Mouse (Mus musculus) hindbrain, embryonic 10.5 days (tissue): Measurements from ENCODE around the gene Pkd1. TPM values are rescaled to one million over a fixed set of nuclear protein-coding genes. Genes with fewer than 3 reads are reported as not detected.
A peak's percentile ranks its signal among the peaks of the same experiment; 100 is the strongest.

ENCODE experiments used
- DNase-seq: peaks from one replicate; pipeline ENCODE4 v3.0.0-alpha.2; 2017; ENCODE audit warnings: low spot score
- H3K27ac ChIP-seq: fragments of 300-500 bp; sonication (generic); 2 replicates; pipeline ENCODE4 v1.5.1; 2016; ENCODE audit warnings: mild to moderate bottlenecking, moderate library complexity
- H3K27me3 ChIP-seq: fragments of 300-500 bp; sonication (generic); 2 replicates; pipeline ENCODE4 v1.6.1; 2016; ENCODE audit warnings: mild to moderate bottlenecking; ENCODE audit not compliant: poor library complexity, insufficient read depth, severe bottlenecking
- H3K36me3 ChIP-seq: fragments of 300-500 bp; sonication (generic); 2 replicates; pipeline ENCODE4 v1.6.1; 2016; ENCODE audit warnings: mild to moderate bottlenecking, moderate library complexity
- H3K4me1 ChIP-seq: fragments of 300-500 bp; sonication (generic); replicated peaks from 2 replicates; pipeline ENCODE4 v1.6.1; 2016; ENCODE audit warnings: mild to moderate bottlenecking
- H3K4me3 ChIP-seq: fragments of 300-500 bp; sonication (generic); 2 replicates; pipeline ENCODE4 v1.5.1; 2016; ENCODE audit warnings: mild to moderate bottlenecking, moderate library complexity
- H3K9me3 ChIP-seq: fragments of 300-500 bp; sonication (generic); 2 replicates; pipeline ENCODE4 v1.6.1; 2016; ENCODE audit warnings: mild to moderate bottlenecking, moderate library complexity
- WGBS: fragments of 180-500 bp; shearing (Covaris S2); methylation state at CpG from one replicate; pipeline ENCODE4 v1.1.7; 2016; 5-methylcytosine and 5-hydroxymethylcytosine counted together
- polyA plus RNA-seq: library from polyadenylated mRNA; unstranded; fragments of >200 nt; fragmentation: Nextera tagmentation; extraction: Ambion mirVana; gene quantifications from 2 replicates; pipeline ENCODE4 v1.2.1, GENCODE M21; 2016

Gene Pkd1
- polyA plus RNA-seq, 1 experiment from 2014 or later: 21.7 TPM

DNA sequence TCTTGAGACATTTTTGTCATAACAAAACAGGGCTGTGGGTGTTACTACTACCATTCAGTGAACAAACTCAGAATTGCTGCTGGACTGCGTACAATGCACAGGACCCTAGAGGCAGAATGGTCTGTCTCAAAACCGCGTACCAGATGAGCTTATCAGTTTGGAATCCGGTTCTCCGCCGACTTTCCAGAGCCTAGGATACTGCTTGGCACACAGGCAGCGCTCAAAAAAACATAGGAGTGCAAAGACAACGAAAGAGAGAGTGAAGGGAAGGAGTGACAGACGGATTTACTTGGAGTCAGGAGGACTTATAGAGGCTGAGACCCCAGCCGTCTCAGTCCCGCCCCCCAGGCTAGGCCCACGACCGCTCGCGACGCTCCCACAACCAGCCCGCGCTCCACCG, 22.3 kb upstream of the Pkd1 start:
- under 1% methylated on average over 19 of the region's 19 CpGs for WGBS
- Histone ChIP-seq H3K27ac (peak overlapping the region; percentile 93), H3K27me3 (no peaks in the 10 kb centered on the region), H3K9me3 (no peaks in the 10 kb centered on the region), H3K4me1 (peaks cover 52% of the 10 kb centered on the region), H3K4me3 (peak overlapping the region; percentile 84), H3K36me3 (peaks cover 55% of the 10 kb centered on the region)
- no peak for DNase-seq

DNA sequence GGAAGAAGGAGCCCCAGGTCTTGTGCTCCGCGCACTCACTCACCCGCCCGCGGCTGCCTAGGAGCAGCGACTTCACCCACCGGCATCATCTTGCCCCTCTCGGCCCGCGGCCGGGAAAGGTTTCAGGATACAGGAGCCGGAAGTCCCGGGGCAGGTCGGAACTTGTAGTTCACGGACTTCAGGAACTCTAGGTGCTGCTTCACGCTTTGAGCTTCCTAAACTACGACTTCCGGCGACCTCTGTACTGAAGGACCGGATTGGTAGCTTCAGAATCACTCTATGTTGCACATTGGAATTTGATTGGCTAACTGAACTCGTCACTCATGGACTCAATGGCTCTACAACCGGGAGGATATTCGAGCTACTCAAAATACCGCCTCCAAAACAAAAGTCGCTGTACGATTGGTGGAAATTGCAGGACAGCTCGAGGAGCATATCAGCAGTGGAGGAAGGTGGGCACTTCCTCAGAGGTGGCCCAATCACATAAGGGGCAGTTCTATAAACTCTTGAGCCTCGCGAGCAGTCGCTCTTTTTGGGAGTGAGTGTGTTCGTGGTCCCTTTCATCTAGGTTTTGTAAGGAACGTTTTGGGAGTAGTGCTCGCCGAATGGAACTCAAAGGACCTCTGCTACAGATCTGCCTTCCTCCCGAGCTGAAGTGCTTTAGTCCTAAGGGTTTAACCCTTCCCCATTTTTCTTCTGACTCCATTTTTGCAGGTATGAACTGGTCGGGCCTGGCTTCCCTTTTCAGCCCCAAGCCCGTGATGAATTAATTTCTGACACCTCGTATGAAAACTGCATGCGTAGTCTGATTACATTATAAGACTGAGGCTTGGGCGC, 21.7 kb upstream of the Pkd1 start, which contains the start of gene Traf7:
TSS of gene Traf7 (minus strand) at position 216 of the 837 bp plus-strand sequence.
- Histone ChIP-seq H3K36me3 (peaks cover 52% of the 10 kb centered on the region), H3K4me1 (peaks cover 58% of the 10 kb centered on the region), H3K27me3 (no peaks in the 10 kb centered on the region), H3K9me3 (no peaks in the 10 kb centered on the region), H3K4me3 (peak within 1 kb of the TSS; percentile 84), H3K27ac (peak within 1 kb of the TSS; percentile 93)
- WGBS: under 1% methylated on average over 40 of the region's 40 CpGs
- peak; percentile 94 for DNase-seq

DNA sequence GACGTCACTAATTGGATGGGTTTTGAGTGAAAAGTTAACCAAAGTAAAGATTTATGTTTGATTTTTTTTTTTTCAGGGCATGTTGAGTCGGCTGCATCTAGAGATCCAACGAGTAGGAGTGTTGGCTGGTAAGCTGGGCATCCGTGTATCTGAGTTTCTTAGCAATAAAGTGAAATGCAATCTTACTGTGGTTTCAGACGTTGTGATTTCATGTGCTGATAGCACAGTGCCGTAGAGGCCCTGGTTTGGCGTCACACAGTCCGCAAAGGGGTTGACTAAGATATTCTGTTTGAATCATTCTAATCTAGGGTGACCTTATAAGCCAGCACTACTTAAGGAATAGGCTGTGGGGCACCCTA, 21.1 kb upstream of the Pkd1 start:
- H3K27ac ChIP-seq: peak overlapping the region; percentile 90
- no peaks in the 10 kb centered on the region for H3K27me3 ChIP-seq
- DNase-seq: no peak
- peaks cover 64% of the 10 kb centered on the region for H3K4me1 ChIP-seq
- under 1% methylated on average over 8 of the region's 8 CpGs for WGBS
- H3K4me3 ChIP-seq: peak overlapping the region; percentile 84
- H3K36me3 ChIP-seq: peaks cover 46% of the 10 kb centered on the region
- H3K9me3 ChIP-seq: no peaks in the 10 kb centered on the region

DNA sequence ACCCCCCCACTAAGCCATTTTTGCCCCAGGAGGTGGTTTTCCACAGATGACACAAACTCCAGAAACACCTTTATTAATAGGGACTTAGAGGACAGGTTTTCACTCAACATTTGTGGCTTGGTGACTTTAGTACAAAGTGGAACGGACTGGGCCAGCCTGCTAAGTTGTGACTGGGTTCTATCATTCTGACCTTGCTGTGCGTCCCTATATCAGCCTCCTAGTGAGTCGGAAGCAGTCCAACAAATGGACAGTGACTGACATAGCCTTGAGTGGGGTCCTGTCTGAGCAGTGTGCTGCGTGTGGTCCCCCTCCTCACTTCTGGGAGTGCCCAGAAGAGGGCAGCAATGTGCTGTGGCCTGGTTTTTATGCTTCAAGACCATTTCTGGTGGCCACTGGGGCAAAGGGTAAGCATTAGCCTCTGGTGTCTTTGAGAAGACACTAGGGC, 20.6 kb upstream of the Pkd1 start:
- Histone ChIP-seq H3K4me1 (peaks cover 68% of the 10 kb centered on the region), H3K36me3 (peaks cover 41% of the 10 kb centered on the region), H3K9me3 (no peaks in the 10 kb centered on the region), H3K27ac (peak overlapping the region; percentile 90), H3K4me3 (peak overlapping the region; percentile 84), H3K27me3 (no peaks in the 10 kb centered on the region)
- WGBS: 1% methylated on average over 4 of the region's 4 CpGs
- peak; percentile 86 for DNase-seq

DNA sequence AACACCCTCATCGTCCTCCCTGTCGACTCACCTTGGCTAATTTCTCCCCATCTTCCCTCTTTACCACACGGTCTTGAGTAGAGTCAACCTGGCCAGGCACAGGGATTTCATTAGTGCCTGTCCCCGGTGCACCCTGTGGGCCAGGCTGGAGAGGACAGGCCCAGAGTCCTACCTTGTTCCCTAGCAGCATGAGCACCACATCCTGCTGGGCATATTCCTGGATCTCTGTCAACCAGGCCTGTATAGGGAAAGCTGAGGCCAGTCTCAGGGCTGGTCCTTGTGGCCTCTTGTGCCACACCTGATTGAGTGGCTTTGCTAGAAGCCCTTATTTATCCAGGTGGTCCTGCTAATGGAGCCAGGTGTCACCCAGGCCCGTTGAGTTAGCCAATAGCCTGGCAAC, 19.8 kb upstream of the Pkd1 start:
- Histone ChIP-seq H3K4me3 (peak overlapping the region; percentile 84), H3K4me1 (peaks cover 68% of the 10 kb centered on the region), H3K27me3 (no peaks in the 10 kb centered on the region), H3K27ac (peak overlapping the region; percentile 90), H3K9me3 (no peaks in the 10 kb centered on the region), H3K36me3 (peaks cover 34% of the 10 kb centered on the region)
- WGBS: 22% methylated on average over 5 of the region's 5 CpGs
- DNase-seq: no peak

DNA sequence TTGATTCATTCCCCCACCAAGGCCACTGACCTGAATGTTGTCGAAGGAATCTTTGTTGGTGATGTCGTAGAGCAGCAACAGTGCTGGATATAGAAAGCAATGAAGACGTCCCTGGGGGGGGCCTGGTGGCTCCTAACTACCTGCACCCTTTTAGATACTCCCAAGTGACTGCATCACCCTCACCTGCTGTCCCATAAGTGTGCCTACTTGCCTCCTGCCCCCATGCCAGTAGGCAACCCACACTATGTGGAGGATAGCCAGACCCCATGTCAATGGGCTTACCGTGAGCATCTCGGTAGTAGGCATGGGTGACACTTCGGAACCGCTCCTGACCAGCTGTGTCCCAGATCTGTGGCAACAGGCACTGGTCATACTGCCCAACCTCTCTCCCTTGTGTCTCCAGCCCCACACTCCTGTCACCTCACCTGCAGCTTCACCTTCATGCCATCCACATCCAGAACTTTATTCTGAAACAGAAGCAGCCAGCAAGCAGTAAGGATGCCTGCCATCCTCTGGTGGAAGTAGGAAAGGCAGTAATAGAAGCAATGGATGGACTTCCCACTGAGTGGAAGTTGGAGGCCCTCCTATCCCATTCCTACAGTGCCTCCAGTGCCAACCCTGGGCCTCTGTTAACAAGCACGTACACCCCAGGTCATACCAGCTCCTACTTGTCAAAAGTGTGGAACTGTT, 19.1 kb upstream of the Pkd1 start:
- no peaks in the 10 kb centered on the region for H3K27me3 ChIP-seq
- peak overlapping the region; percentile 84 for H3K4me3 ChIP-seq
- DNase-seq: no peak
- peak overlapping the region; percentile 90 for H3K27ac ChIP-seq
- peaks cover 28% of the 10 kb centered on the region for H3K36me3 ChIP-seq
- 33% methylated on average over 8 of the region's 8 CpGs for WGBS
- peaks cover 68% of the 10 kb centered on the region for H3K4me1 ChIP-seq
- no peaks in the 10 kb centered on the region for H3K9me3 ChIP-seq

DNA sequence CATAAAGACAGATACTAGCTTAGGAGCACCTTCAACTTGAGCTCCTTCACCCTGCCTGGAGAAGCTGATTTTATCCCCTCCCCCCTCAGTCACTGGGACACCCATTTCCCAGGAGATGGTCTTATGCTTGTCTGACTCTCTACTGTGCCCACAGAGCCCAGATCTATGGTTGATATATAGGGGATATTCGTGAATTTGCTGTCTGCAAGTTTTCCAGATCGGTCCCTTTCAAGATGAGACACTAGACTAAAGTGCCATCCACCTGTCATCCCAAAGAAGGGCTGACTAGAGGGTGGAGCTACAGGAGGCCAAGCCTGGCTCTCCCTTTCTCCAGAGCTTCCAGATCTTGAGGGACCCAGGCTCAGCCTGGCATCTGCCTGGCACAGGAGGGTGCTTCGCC, 18.6 kb upstream of the Pkd1 start:
- no peaks in the 10 kb centered on the region for H3K27me3 ChIP-seq
- 68% methylated on average over 3 of the region's 3 CpGs for WGBS
- 0 out of 2 replicates have a peak overlapping the region, but pooled peaks have one; percentile 84 for H3K4me3 ChIP-seq
- no peaks in the 10 kb centered on the region for H3K9me3 ChIP-seq
- H3K4me1 ChIP-seq: peaks cover 68% of the 10 kb centered on the region
- no peak for DNase-seq
- H3K36me3 ChIP-seq: peaks cover 26% of the 10 kb centered on the region
- no peak overlapping the region for H3K27ac ChIP-seq

DNA sequence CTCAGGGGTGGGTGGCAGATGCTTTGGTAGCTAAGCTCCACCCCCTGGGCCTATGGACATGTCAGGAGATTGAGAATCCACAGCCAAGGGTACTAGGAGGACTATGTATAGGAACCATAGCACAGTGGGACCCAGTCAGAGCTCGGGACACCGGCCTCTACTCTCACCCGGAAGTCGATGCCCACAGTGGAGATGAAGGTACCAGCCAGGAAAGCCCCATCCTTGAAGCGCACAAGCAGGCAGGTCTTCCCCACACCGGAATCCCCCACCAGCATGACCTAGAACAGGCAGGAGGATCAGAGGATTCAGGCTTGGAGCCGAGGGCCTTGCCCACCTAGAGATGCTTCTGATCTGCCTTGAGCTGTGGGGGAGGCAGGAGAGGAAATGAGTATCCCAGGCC, 17.6 kb upstream of the Pkd1 start:
- no peaks in the 10 kb centered on the region for H3K27me3 ChIP-seq
- H3K36me3 ChIP-seq: peaks cover 26% of the 10 kb centered on the region
- no peak overlapping the region for H3K27ac ChIP-seq
- DNase-seq: no peak
- H3K4me1 ChIP-seq: peaks cover 61% of the 10 kb centered on the region
- no peaks in the 10 kb centered on the region for H3K9me3 ChIP-seq
- peak overlapping the region; percentile 14; the same call in 1 of the 2 replicates for H3K4me3 ChIP-seq
- 76% methylated on average over 7 of the region's 7 CpGs for WGBS

DNA sequence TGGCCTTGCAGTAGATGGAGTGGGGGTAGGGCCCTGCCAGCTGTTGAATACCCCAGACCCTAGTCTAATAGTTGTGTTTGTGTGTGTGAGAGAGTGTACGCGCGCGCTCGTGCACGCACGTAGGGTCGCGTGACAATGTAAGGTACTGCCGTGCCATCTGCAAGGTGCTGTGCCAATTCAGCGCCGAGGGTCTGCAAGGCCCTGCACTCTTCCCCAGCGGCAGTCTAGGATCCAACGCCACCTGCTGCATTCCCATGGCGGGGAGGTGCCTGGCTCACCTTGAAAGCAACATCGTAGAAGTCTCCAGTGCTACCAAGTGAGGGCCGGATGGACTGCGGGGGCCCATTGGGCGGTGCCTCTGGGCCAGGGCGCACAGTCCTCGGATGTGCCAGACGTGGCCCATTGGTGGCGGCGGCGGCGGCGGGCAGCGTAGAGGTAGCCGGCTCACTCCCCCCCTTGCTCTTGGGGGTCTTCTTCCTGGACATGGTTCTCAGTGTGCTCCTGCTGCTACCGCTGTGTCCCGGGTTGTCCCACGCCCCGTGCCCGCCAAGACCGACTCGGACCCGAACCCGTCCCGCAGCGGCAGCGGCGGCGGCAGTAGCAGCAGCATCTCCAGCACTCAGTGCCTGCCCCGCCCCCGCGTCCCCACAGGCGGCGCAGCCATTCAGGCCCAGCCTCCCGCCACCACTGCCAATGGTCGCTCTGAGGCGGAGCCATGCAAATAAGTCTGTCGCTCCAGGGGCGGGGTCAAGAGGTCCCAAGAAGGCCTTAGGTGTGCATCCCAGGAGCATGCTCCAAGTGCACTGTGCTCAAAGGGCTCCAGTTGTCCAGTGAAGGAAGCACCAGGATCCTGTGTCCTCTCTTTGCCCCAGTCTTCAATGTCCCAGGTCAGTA, 16.3 kb upstream of the Pkd1 start:
- peak overlapping the region; percentile 54 for H3K27ac ChIP-seq
- H3K4me3 ChIP-seq: peak overlapping the region; percentile 54
- peaks cover 26% of the 10 kb centered on the region for H3K36me3 ChIP-seq
- H3K27me3 ChIP-seq: no peaks in the 10 kb centered on the region
- peaks cover 66% of the 10 kb centered on the region for H3K4me1 ChIP-seq
- no peaks in the 10 kb centered on the region for H3K9me3 ChIP-seq
- WGBS: 7% methylated on average over 53 of the region's 53 CpGs
- DNase-seq: peak; percentile 85

DNA sequence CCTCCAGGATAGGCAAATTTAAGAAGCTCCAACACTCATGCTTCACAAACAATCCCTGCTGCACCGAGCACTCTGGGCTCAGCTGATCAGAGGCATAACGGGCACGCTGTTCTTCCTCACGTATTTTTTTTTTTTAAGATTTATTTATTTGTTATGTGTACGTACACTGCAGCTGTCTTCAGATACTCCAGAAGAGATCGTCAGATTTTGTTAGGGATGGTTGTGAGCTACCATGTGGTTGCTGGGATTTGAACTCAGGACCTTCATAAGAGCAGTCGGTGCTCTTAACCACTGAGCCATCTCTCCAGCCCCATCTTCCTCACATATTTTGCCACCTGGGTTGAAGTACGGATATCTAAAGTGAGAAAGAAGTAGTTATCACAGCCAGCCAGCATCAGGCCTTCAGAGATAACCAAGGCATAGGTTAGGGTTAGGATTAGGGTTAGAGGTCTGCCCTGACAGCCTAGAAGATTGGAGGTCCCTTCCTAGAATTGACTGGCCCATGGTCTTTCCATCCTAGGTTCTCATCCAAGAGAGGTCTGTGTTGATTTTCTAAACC, 15.4 kb upstream of the Pkd1 start, which contains the start of gene Rab26:
TSS of gene Rab26 (minus strand) at position 51 of the 559 bp plus-strand sequence.
- peaks cover 23% of the 10 kb centered on the region for H3K36me3 ChIP-seq
- H3K9me3 ChIP-seq: no peaks in the 10 kb centered on the region
- 91% methylated on average over 8 of the region's 8 CpGs for WGBS
- peak within 1 kb of the TSS; percentile 54 for H3K4me3 ChIP-seq
- H3K4me1 ChIP-seq: peaks cover 59% of the 10 kb centered on the region
- H3K27ac ChIP-seq: peak within 1 kb of the TSS; percentile 54
- no peaks in the 10 kb centered on the region for H3K27me3 ChIP-seq
- DNase-seq: no peak

DNA sequence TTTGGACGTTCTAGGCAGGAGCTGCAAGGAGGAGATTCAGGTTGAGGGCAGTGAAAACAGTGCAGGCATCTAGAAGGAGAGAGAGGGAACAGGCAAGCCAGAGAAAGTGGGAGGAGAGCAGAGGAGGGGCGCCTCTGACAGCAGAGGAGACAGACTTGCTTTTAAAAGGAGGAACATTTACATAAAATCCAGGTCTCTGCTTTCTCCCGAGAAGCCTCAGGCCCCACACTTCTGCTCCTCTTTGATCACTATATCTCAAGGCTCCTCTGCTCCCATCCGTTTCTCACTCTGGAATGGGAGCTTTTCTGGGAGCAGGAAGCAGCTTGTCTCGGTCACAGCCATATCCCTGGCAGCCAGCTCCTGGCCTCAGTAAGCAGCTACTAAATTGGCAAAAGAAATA, 14.3 kb upstream of the Pkd1 start:
- no peak for DNase-seq
- Histone ChIP-seq H3K27me3 (no peaks in the 10 kb centered on the region), H3K9me3 (no peaks in the 10 kb centered on the region), H3K36me3 (peaks cover 12% of the 10 kb centered on the region), H3K27ac (no peak overlapping the region), H3K4me1 (peaks cover 48% of the 10 kb centered on the region), H3K4me3 (no peak overlapping the region)
- whole genome bisulfite sequencing: 53% methylated on average over 5 of the region's 5 CpGs

DNA sequence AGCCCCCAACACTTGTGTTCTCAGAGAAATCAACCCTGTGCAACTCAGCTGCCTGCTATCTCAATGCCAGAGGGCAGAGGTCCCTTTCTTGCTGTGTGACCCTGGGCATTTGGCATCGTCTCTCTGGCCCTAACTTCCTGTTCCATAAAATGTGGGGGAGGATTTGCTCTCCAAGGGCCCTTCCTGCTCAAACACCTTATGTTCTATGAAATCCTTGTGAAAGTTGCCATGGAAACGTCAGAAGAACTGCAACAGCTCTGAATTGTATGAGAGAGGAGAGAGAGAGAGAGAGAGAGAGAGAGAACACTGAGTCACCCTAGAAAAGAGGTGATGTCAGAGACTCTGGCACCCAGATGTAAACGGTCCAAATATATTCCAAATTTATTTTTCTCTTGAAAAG, 12.1 kb upstream of the Pkd1 start:
- Histone ChIP-seq H3K9me3 (no peaks in the 10 kb centered on the region), H3K27me3 (no peaks in the 10 kb centered on the region), H3K36me3 (no peaks in the 10 kb centered on the region), H3K4me3 (no peak overlapping the region), H3K27ac (no peak overlapping the region), H3K4me1 (peaks cover 26% of the 10 kb centered on the region)
- 48% methylated on average over 3 of the region's 3 CpGs for WGBS
- DNase-seq: no peak
